Comparison of ENCODE assay signal across 8 mouse cellular contexts in genomic region chr11:5878661-5879060, GRCm38 (mm10). TPM values are rescaled to one million over a fixed set of nuclear protein-coding genes. Genes with fewer than 3 reads are reported as not detected.
DNase-seq lines count a peak whose midpoint lies in the region; ATAC-seq and TF ChIP-seq lines count a peak whose summit lies in the region.
"Had no signal": no experiment of that assay in that cellular context is flagged by ENCODE, and none has a peak within 500 bp of the region (broad histone marks: within the 10 kb centered on the region; RNA-seq: fewer than 3 reads in every experiment).

No protein-coding gene starts in this region.

- no peak for TF ChIP-seq CTCF in lung, postnatal 0 days (IDR thresholded peaks at IDR 0.05)

- no peaks in the 10 kb centered on the region for H3K9me3 ChIP-seq in lung, postnatal 0 days (ENCODE audit: low read length)
- no peaks in the 10 kb centered on the region for H3K9me3 ChIP-seq in forebrain, embryonic 13.5 days (replicated peaks)
- no peaks in the 10 kb centered on the region for H3K9me3 ChIP-seq in liver, embryonic 11.5 days (ENCODE audit: control insufficient read depth, low read length)
- H3K9me3 ChIP-seq in stomach, embryonic 16.5 days (replicated peaks; ENCODE audit: control insufficient read depth, low read length): 0 out of 2 replicates have a peak, but pooled peaks cover 2% of the 10 kb centered on the region

- peak overlapping the region; percentile 68 for H3K4me2 ChIP-seq in lung, postnatal 0 days (replicated peaks; ENCODE audit: low read depth, low read length)
- peak overlapping the region; percentile 71 for H3K4me2 ChIP-seq in forebrain, embryonic 13.5 days
- peak overlapping the region; percentile 81 for H3K4me2 ChIP-seq in liver, embryonic 11.5 days
- peak overlapping the region; percentile 75 for H3K4me2 ChIP-seq in stomach, embryonic 16.5 days (ENCODE audit: low read depth, low read length)

- ATAC-seq in lung, postnatal 0 days: no peak
- no peak for ATAC-seq in forebrain, embryonic 13.5 days
- peak; percentile 7 for ATAC-seq in liver, embryonic 11.5 days (replicated peaks; ENCODE audit: low FRiP score)
- no peak for ATAC-seq in stomach, embryonic 16.5 days (ENCODE audit: insufficient read depth, low FRiP score)

- 13% methylated on average over 8 of the region's 8 CpGs for whole genome bisulfite sequencing in lung, postnatal 0 days
- WGBS in forebrain, embryonic 13.5 days: 39% methylated on average over 8 of the region's 8 CpGs
- 55% methylated on average over 8 of the region's 8 CpGs for WGBS in liver, embryonic 11.5 days
- WGBS in stomach, embryonic 16.5 days: 24% methylated on average over 8 of the region's 8 CpGs

- peak; percentile 8; the same call in 1 of the 2 replicates for TF ChIP-seq EP300 in lung, postnatal 0 days (IDR thresholded peaks at IDR 0.05)

- H3K4me3 ChIP-seq in lung, postnatal 0 days (ENCODE audit: low read depth, low read length): peak overlapping the region; percentile 65; the same call in 1 of the 2 replicates
- peak overlapping the region; percentile 63 for H3K4me3 ChIP-seq in forebrain, embryonic 13.5 days
- peak overlapping the region; percentile 69 for H3K4me3 ChIP-seq in liver, embryonic 11.5 days (ENCODE audit: low read depth, low read length)
- peak overlapping the region; percentile 79 for H3K4me3 ChIP-seq in stomach, embryonic 16.5 days (replicated peaks; ENCODE audit: low read length)

- no peaks in the 10 kb centered on the region for H3K27me3 ChIP-seq in lung, postnatal 0 days (replicated peaks; ENCODE audit: insufficient read depth, low read length)
- no peaks in the 10 kb centered on the region for H3K27me3 ChIP-seq in forebrain, embryonic 13.5 days
- H3K27me3 ChIP-seq in liver, embryonic 11.5 days (replicated peaks; ENCODE audit: control insufficient read depth, insufficient read depth, low read length): no peaks in the 10 kb centered on the region
- H3K27me3 ChIP-seq in stomach, embryonic 16.5 days (ENCODE audit: control insufficient read depth, insufficient read depth, low read length): no peaks in the 10 kb centered on the region

- peak overlapping the region; percentile 80 for H3K27ac ChIP-seq in lung, postnatal 0 days (ENCODE audit: low read length)
- H3K27ac ChIP-seq in forebrain, embryonic 13.5 days: peak overlapping the region; percentile 83
- H3K27ac ChIP-seq in liver, embryonic 11.5 days (ENCODE audit: low read depth, low read length): peak overlapping the region; percentile 59
- H3K27ac ChIP-seq in stomach, embryonic 16.5 days (ENCODE audit: low read length): peak overlapping the region; percentile 90

- H3K4me1 ChIP-seq in lung, postnatal 0 days (ENCODE audit: insufficient read depth, low read depth, low read length): peaks cover 5% of the 10 kb centered on the region; the same call in 1 of the 2 replicates
- H3K4me1 ChIP-seq in forebrain, embryonic 13.5 days: peaks cover 21% of the 10 kb centered on the region
- H3K4me1 ChIP-seq in liver, embryonic 11.5 days (replicated peaks; ENCODE audit: control insufficient read depth, insufficient read depth, low read length): peaks cover 17% of the 10 kb centered on the region
- H3K4me1 ChIP-seq in stomach, embryonic 16.5 days (ENCODE audit: control insufficient read depth, insufficient read depth, low read length): peaks cover 10% of the 10 kb centered on the region

- no peak overlapping the region for H3K9ac ChIP-seq in lung, postnatal 0 days (replicated peaks; ENCODE audit: low read depth)
- peak overlapping the region; percentile 65 for H3K9ac ChIP-seq in forebrain, embryonic 13.5 days
- H3K9ac ChIP-seq in liver, embryonic 11.5 days (ENCODE audit: low read depth, low read length): peak overlapping the region; percentile 73
- peak overlapping the region; percentile 78 for H3K9ac ChIP-seq in stomach, embryonic 16.5 days (ENCODE audit: low read length)

- peaks cover 8% of the 10 kb centered on the region; the same call in 1 of the 2 replicates for H3K36me3 ChIP-seq in lung, postnatal 0 days (ENCODE audit: insufficient read depth, low read length)
- peaks cover 29% of the 10 kb centered on the region for H3K36me3 ChIP-seq in forebrain, embryonic 13.5 days (ENCODE audit: poor library complexity, severe bottlenecking)
- H3K36me3 ChIP-seq in liver, embryonic 11.5 days (ENCODE audit: control insufficient read depth, insufficient read depth, low read length): peaks cover 22% of the 10 kb centered on the region
- H3K36me3 ChIP-seq in stomach, embryonic 16.5 days (ENCODE audit: control insufficient read depth, insufficient read depth, low read length): no peaks in the 10 kb centered on the region; the same call in 1 of the 2 replicates

- no peak for DNase-seq in lung, postnatal 0 days (ENCODE audit: low spot score)
- no peak for DNase-seq in lung, postnatal 14 days
- no peak for DNase-seq in liver, embryonic 11.5 days (ENCODE audit: low spot score)
- no peak for DNase-seq in frontal cortex, postnatal 25 days (ENCODE audit: low spot score in 2 of 2)
- no peak for DNase-seq in adrenal gland, postnatal 25 days

RNA-seq across cellular contexts. Expression of gene Pold2, which starts 0.6 kb away (rescaled TPM):
- 30.1 and 34.1 TPM in 2 replicates for polyA plus RNA-seq in lung, postnatal 0 days (2015; fragmentation: Nextera tagmentation; extraction: Ambion mirVana)
- polyA plus RNA-seq in forebrain, embryonic 13.5 days (2015; fragmentation: Nextera tagmentation; extraction: Ambion mirVana): 100 and 102 TPM in 2 replicates
- polyA plus RNA-seq in liver, embryonic 11.5 days (2014; fragmentation: Nextera tagmentation; extraction: Ambion mirVana): 151 and 158 TPM in 2 replicates
- 112 and 116 TPM in 2 replicates for polyA plus RNA-seq in stomach, embryonic 16.5 days (2015; fragmentation: Nextera tagmentation; extraction: Ambion mirVana)
- 33.6 and 42.2 TPM in 2 replicates for total RNA-seq in adrenal gland, postnatal 25 days (2021)

RNA-seq across cellular contexts. Expression of gene Aebp1, which starts 16.9 kb away (rescaled TPM):
- 21.8 and 22.3 TPM in 2 replicates for polyA plus RNA-seq in lung, postnatal 0 days (2015; fragmentation: Nextera tagmentation; extraction: Ambion mirVana)
- polyA plus RNA-seq in forebrain, embryonic 13.5 days (2015; fragmentation: Nextera tagmentation; extraction: Ambion mirVana): 5.5 and 6.0 TPM in 2 replicates
- 11.3 TPM in 2 replicates for polyA plus RNA-seq in liver, embryonic 11.5 days (2014; fragmentation: Nextera tagmentation; extraction: Ambion mirVana)
- 50.6 and 56.1 TPM in 2 replicates for polyA plus RNA-seq in stomach, embryonic 16.5 days (2015; fragmentation: Nextera tagmentation; extraction: Ambion mirVana)
- total RNA-seq in adrenal gland, postnatal 25 days (2021): 399 and 434 TPM in 2 replicates

RNA-seq across cellular contexts. Expression of gene Myl7, which starts 19.9 kb away (rescaled TPM):
- polyA plus RNA-seq in lung, postnatal 0 days (2015; fragmentation: Nextera tagmentation; extraction: Ambion mirVana): 327 and 405 TPM in 2 replicates
- polyA plus RNA-seq in forebrain, embryonic 13.5 days (2015; fragmentation: Nextera tagmentation; extraction: Ambion mirVana): 1.5 TPM in 1 of 2 replicates, not detected in the other
- polyA plus RNA-seq in liver, embryonic 11.5 days (2014; fragmentation: Nextera tagmentation; extraction: Ambion mirVana): 73.1 and 156 TPM in 2 replicates
- 32.4 and 43.0 TPM in 2 replicates for polyA plus RNA-seq in stomach, embryonic 16.5 days (2015; fragmentation: Nextera tagmentation; extraction: Ambion mirVana)
- not detected in 2 replicates for total RNA-seq in adrenal gland, postnatal 25 days (2021)
- polyA plus RNA-seq: inflammation-experienced regulatory T-cells, adult 6 months had no signal

RNA-seq across cellular contexts. Expression of gene Polm, which starts 40.8 kb away (rescaled TPM):
- polyA plus RNA-seq in lung, postnatal 0 days (2015; fragmentation: Nextera tagmentation; extraction: Ambion mirVana): 5.9 and 8.2 TPM in 2 replicates
- polyA plus RNA-seq in forebrain, embryonic 13.5 days (2015; fragmentation: Nextera tagmentation; extraction: Ambion mirVana): 7.6 and 7.8 TPM in 2 replicates
- polyA plus RNA-seq in liver, embryonic 11.5 days (2014; fragmentation: Nextera tagmentation; extraction: Ambion mirVana): 6.0 and 6.2 TPM in 2 replicates
- 9.6 and 10.1 TPM in 2 replicates for polyA plus RNA-seq in stomach, embryonic 16.5 days (2015; fragmentation: Nextera tagmentation; extraction: Ambion mirVana)
- total RNA-seq in adrenal gland, postnatal 25 days (2021): 12.0 and 13.8 TPM in 2 replicates

Comparison
In these comparisons a context has a peak if more than half of its experiments do, and no peak if none do; other contexts are left out.
1. RNA of gene Myl7, which starts 19.9 kb away (polyA plus RNA-seq): 327 to 405 TPM in lung, postnatal 0 days, 73.1 to 156 TPM in liver, embryonic 11.5 days and 32.4 to 43.0 TPM in stomach, embryonic 16.5 days; 1.5 TPM in forebrain, embryonic 13.5 days; every median in the first group is over 10 times any median in the second.
2. Peak in every context shown above with its lines, with median percentiles within 50 percentile points of each other: H3K27ac ChIP-seq, H3K4me2 ChIP-seq and H3K4me3 ChIP-seq.